Mouse (Mus musculus): ENCODE measurements around the gene Akap8. TPM values are rescaled to one million over a fixed set of nuclear protein-coding genes. Genes with fewer than 3 reads are reported as not detected.

Gene Akap8
- polyA plus RNA-seq (2015; fragmentation: Nextera tagmentation; extraction: Ambion mirVana), result 75.0 and 75.7 TPM in 2 replicates

DNA sequence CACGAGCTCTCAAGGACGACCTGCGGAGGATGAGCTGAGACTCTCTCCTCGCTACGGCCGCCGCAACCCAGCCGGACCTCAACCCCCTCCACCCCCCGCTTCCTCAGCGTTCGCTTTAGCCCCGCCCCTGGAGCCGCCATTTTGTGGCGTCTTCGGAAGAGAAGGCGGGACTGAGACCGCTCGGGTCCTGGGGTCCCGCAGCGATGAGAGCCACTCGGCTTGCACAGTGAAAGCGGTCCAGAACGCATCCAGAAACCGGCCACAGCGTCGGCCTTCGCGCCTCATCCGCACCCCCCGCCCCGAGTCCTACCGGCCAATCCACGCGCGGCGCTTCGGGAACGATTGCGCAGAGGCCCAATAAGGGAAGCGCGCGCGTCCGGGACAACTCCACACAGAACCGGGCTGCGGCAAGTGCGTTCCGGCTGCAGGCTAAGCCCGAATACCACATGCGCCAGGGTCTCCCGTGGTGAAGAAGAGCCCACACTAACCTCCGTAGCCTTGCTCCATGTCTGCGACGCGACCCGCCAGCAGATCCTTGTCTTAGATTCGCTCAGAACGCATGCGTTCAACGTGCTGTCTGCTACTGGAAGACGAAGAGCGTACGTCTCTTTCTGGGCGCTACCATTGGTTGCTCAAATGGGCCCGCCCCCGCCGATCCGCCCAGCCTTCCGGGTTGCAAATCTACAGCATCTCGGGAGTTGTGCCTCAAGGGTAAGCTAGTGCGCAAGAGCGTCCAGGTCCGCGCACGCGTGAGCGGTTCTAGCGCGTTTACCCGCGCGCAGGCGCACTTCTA, at the start of gene Akap8:
Gene Akap8, minus strand, starts transcription at position 642 of the 793 bp plus-strand sequence.
- peak within 1 kb of the TSS; percentile 86 for H3K9ac ChIP-seq (ENCODE audit: low read depth, low read length)
- no peaks in the 10 kb centered on the region for H3K27me3 ChIP-seq (replicated peaks; ENCODE audit: control insufficient read depth, insufficient read depth, low read length)
- H3K36me3 ChIP-seq (ENCODE audit: control insufficient read depth, insufficient read depth, low read length), result peaks cover 11% of the 10 kb centered on the region
- no peaks in the 10 kb centered on the region for H3K9me3 ChIP-seq (ENCODE audit: control insufficient read depth, low read length)
- ATAC-seq, result peak; percentile 98
- peak within 1 kb of the TSS; percentile 78 for H3K4me3 ChIP-seq (ENCODE audit: low read length)
- H3K4me2 ChIP-seq (ENCODE audit: low read depth, low read length), result peak within 1 kb of the TSS; percentile 85
- WGBS, result under 1% methylated on average over 82 of the region's 83 CpGs
- H3K27ac ChIP-seq (ENCODE audit: low read length), result peak within 1 kb of the TSS; percentile 95
- peaks cover 16% of the 10 kb centered on the region for H3K4me1 ChIP-seq (ENCODE audit: control insufficient read depth, insufficient read depth, low read length)

DNA sequence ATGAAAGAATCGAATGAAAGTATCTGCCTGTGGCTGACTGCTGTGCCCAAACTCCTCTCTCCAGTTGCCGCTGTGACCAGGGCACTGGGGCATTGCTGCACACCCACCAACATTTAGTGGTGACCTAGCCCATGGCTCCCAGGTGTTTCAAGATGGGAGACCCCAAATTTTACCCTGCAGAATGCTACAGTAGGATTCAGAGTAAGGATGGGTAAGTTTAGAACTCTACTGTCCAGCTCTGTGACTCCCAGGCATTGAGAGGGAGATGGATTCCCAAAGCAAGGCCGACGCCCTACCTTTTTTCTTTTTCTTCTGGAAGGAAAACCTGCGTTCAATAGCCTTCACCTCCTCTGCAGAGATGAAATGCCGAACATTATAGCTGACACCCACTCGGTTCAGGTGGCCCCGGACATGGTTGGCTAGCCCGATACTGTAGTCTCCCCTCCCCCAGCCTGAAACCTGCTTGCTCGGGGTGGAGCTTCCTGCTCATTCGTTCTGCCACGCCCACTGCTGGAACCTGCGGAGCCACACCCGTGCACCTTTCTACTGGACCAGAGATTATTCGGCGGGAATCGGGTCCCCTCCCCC, 48.0 kb upstream of the Akap8 start:
- peak overlapping the region; percentile 53 for H3K27ac ChIP-seq (ENCODE audit: low read length)
- H3K36me3 ChIP-seq (ENCODE audit: control insufficient read depth, insufficient read depth, low read length), result no peaks in the 10 kb centered on the region
- H3K4me3 ChIP-seq (ENCODE audit: low read length), result peak overlapping the region; percentile 48
- peak overlapping the region; percentile 52 for H3K9ac ChIP-seq (ENCODE audit: low read depth, low read length)
- peaks cover 8% of the 10 kb centered on the region for H3K4me1 ChIP-seq (ENCODE audit: control insufficient read depth, insufficient read depth, low read length)
- H3K9me3 ChIP-seq (ENCODE audit: control insufficient read depth, low read length), result no peaks in the 10 kb centered on the region
- peak overlapping the region; percentile 48 for H3K4me2 ChIP-seq (ENCODE audit: low read depth, low read length)
- WGBS, result 16% methylated on average over 10 of the region's 17 CpGs
- no peaks in the 10 kb centered on the region for H3K27me3 ChIP-seq (replicated peaks; ENCODE audit: control insufficient read depth, insufficient read depth, low read length)
- ATAC-seq, result peak; percentile 73

DNA sequence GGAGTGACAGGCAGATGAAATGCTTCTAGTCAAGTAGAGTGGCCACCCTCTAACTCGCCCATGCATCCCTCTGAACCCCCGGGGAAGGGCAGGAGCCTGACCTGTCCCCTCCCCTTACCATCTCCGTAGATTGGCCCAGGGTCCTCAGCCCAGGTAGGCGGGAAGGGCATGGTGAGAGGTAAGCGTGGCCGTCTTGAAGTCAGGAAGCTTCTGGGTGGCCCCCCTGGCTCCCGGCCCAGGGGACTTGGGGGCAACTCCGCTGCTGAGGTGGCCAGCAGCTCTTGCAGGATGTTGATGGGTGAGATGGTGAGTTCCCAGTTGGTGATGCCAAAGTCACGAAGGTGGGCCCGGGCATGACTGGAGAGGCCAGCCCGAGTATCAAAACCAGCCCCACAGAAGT, 46.7 kb upstream of the Akap8 start:
- no peaks in the 10 kb centered on the region for H3K9me3 ChIP-seq (ENCODE audit: control insufficient read depth, low read length)
- H3K4me1 ChIP-seq (ENCODE audit: control insufficient read depth, insufficient read depth, low read length), result peaks cover 15% of the 10 kb centered on the region
- WGBS, result 88% methylated on average over 11 of the region's 11 CpGs
- ATAC-seq, result no peak
- H3K27ac ChIP-seq (ENCODE audit: low read length), result no peak overlapping the region
- no peaks in the 10 kb centered on the region for H3K36me3 ChIP-seq (ENCODE audit: control insufficient read depth, insufficient read depth, low read length)
- no peak overlapping the region for H3K9ac ChIP-seq (ENCODE audit: low read depth, low read length)
- no peak overlapping the region for H3K4me2 ChIP-seq (ENCODE audit: low read depth, low read length)
- H3K27me3 ChIP-seq (replicated peaks; ENCODE audit: control insufficient read depth, insufficient read depth, low read length), result no peaks in the 10 kb centered on the region
- no peak overlapping the region for H3K4me3 ChIP-seq (ENCODE audit: low read length)

DNA sequence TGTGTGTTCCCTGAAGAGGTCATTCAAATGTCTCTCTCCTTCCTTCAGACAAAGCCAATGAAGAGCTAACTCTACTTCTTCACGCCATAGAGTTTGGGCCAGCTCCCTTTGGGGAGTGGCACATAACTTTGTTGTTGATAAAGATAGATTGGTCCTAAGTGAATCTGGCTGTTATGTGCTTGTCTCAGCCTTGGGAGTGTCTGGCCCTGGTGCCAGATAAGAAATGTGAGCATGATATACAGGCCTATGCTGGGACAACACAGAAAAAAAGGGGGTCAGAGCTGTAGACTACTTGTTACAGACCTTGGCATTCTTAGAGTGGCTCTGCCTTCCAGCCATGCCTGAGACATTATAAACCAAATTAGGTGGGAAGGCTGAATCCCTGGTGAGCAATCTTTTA, 44.3 kb upstream of the Akap8 start:
- H3K9me3 ChIP-seq (ENCODE audit: control insufficient read depth, low read length), result no peaks in the 10 kb centered on the region
- ATAC-seq, result no peak
- H3K27me3 ChIP-seq (replicated peaks; ENCODE audit: control insufficient read depth, insufficient read depth, low read length), result no peaks in the 10 kb centered on the region
- H3K27ac ChIP-seq (ENCODE audit: low read length), result no peak overlapping the region
- 59% methylated on average over 1 of the region's 1 CpGs for WGBS
- H3K36me3 ChIP-seq (ENCODE audit: control insufficient read depth, insufficient read depth, low read length), result peaks cover under 1% of the 10 kb centered on the region; the same call in 1 of the 2 replicates
- peak overlapping the region; percentile 66; the same call in 1 of the 2 replicates for H3K4me2 ChIP-seq (ENCODE audit: low read depth, low read length)
- H3K4me3 ChIP-seq (ENCODE audit: low read length), result no peak overlapping the region
- no peak overlapping the region for H3K9ac ChIP-seq (ENCODE audit: low read depth, low read length)
- H3K4me1 ChIP-seq (ENCODE audit: control insufficient read depth, insufficient read depth, low read length), result peaks cover 18% of the 10 kb centered on the region

DNA sequence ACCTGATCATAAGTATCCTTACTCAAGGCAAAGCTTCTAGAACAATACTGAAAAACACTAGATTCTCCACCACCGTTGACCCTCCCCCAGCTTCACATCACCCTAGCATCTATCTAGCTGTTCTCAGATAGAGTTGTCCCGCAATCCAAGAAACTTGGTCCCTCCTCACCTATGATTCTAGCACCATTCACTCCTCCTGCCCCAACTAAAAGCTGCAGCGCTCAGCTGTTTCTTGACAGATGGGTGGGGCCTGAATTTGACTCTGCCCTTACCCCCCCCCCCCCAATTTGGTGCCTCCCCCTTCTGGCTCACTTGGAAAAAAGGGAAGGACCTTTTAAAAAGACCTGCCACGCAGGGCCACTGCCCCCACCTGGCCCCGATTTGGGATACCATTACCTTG, 43.8 kb upstream of the Akap8 start:
- Histone ChIP-seq H3K4me2 (ENCODE audit: low read depth, low read length) (peak overlapping the region; percentile 66), H3K27me3 (replicated peaks; ENCODE audit: control insufficient read depth, insufficient read depth, low read length) (no peaks in the 10 kb centered on the region), H3K4me3 (ENCODE audit: low read length) (peak overlapping the region; percentile 96), H3K9me3 (ENCODE audit: control insufficient read depth, low read length) (no peaks in the 10 kb centered on the region), H3K27ac (ENCODE audit: low read length) (peak overlapping the region; percentile 68), H3K36me3 (ENCODE audit: control insufficient read depth, insufficient read depth, low read length) (peaks cover 4% of the 10 kb centered on the region; the same call in 1 of the 2 replicates), H3K9ac (ENCODE audit: low read depth, low read length) (peak overlapping the region; percentile 53), H3K4me1 (ENCODE audit: control insufficient read depth, insufficient read depth, low read length) (peaks cover 18% of the 10 kb centered on the region)
- WGBS, result 49% methylated on average over 5 of the region's 5 CpGs
- ATAC-seq, result peak; percentile 10

DNA sequence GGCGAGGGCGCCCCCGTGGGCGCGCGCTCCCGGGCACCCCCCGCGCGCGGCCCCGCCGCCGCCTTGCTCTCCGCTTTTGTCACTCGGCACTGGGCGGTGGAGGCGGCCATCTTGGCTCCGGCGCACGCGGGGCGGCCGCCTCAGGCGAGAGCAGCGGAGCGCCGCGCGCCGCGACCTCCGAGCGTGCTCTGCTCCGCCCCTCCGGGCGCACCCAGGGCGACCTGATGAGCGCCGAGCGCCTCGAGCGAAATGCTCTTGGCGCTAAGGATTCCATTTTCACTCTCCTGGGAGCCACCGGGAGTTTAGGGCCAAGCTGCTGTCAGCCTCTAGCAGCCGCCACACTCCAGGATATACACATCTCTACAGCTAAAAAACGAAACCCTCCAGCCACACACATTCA, 43.3 kb upstream of the Akap8 start:
- H3K4me2 ChIP-seq (ENCODE audit: low read depth, low read length), result peak overlapping the region; percentile 66
- peak overlapping the region; percentile 97 for H3K9ac ChIP-seq (ENCODE audit: low read depth, low read length)
- H3K9me3 ChIP-seq (ENCODE audit: control insufficient read depth, low read length), result no peaks in the 10 kb centered on the region
- under 1% methylated on average over 43 of the region's 47 CpGs for WGBS
- peaks cover 4% of the 10 kb centered on the region; the same call in 1 of the 2 replicates for H3K36me3 ChIP-seq (ENCODE audit: control insufficient read depth, insufficient read depth, low read length)
- H3K27me3 ChIP-seq (replicated peaks; ENCODE audit: control insufficient read depth, insufficient read depth, low read length), result no peaks in the 10 kb centered on the region
- H3K4me1 ChIP-seq (ENCODE audit: control insufficient read depth, insufficient read depth, low read length), result peaks cover 18% of the 10 kb centered on the region
- H3K4me3 ChIP-seq (ENCODE audit: low read length), result peak overlapping the region; percentile 96
- H3K27ac ChIP-seq (ENCODE audit: low read length), result peak overlapping the region; percentile 68
- ATAC-seq, result peak; percentile 91

DNA sequence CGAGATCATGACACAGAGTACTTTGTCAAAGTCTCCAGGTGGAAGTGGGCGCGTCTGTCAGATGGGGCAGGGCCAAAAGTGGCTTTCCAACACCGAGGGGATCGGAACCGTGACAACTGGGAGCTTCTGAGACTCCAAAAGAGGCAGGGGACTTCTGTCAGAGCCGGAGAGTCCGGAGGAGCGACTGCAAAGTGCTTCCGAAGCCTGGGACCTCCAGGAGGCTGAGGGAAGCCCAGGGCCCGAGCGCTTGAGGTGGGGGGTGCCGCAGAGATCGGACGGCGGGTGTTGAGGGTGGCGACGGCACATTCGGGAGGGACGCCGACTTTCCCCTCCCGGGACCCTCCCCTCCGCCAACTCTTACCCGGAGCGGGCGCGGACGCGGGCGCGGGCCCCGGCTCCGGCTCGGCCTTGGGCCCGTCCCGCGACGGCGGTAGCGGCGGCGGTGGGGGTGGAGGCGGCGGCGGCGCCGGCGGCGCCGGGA, 42.8 kb upstream of the Akap8 start:
- Histone ChIP-seq H3K36me3 (ENCODE audit: control insufficient read depth, insufficient read depth, low read length) (peaks cover 6% of the 10 kb centered on the region), H3K27ac (ENCODE audit: low read length) (peak overlapping the region; percentile 58), H3K4me3 (ENCODE audit: low read length) (peak overlapping the region; percentile 96), H3K9me3 (ENCODE audit: control insufficient read depth, low read length) (no peaks in the 10 kb centered on the region), H3K4me1 (ENCODE audit: control insufficient read depth, insufficient read depth, low read length) (peaks cover 18% of the 10 kb centered on the region), H3K9ac (ENCODE audit: low read depth, low read length) (peak overlapping the region; percentile 97), H3K27me3 (replicated peaks; ENCODE audit: control insufficient read depth, insufficient read depth, low read length) (no peaks in the 10 kb centered on the region), H3K4me2 (ENCODE audit: low read depth, low read length) (peak overlapping the region; percentile 85)
- ATAC-seq, result peak; percentile 57
- WGBS, result 0% methylated on average over 17 of the region's 50 CpGs

DNA sequence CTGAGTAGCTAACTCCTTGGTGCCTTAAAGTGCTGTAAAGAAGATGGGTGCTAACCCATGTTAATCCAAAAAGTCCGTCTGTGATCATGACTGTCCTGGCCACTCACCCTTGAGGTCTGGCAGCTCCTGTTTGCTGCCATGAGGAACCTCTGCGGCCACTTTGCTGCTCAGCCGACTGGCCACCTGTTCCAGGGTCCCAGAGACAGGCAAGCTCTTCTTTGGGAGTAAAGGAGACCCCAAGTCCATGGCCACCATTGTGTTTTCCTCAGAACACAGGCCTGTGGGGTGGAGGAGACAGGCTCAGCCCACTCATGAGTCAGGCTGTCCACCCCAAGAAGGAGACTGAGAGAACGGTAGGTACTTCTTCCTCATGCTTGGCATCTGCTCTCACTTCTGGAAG, 41.6 kb upstream of the Akap8 start:
- ATAC-seq, result no peak
- Histone ChIP-seq H3K4me2 (ENCODE audit: low read depth, low read length) (peak overlapping the region; percentile 85), H3K9me3 (ENCODE audit: control insufficient read depth, low read length) (no peaks in the 10 kb centered on the region), H3K4me3 (ENCODE audit: low read length) (no peak overlapping the region), H3K27ac (ENCODE audit: low read length) (no peak overlapping the region), H3K4me1 (ENCODE audit: control insufficient read depth, insufficient read depth, low read length) (peaks cover 18% of the 10 kb centered on the region), H3K9ac (ENCODE audit: low read depth, low read length) (no peak overlapping the region), H3K27me3 (replicated peaks; ENCODE audit: control insufficient read depth, insufficient read depth, low read length) (no peaks in the 10 kb centered on the region), H3K36me3 (ENCODE audit: control insufficient read depth, insufficient read depth, low read length) (peaks cover 13% of the 10 kb centered on the region)
- WGBS, result 77% methylated on average over 4 of the region's 4 CpGs

DNA sequence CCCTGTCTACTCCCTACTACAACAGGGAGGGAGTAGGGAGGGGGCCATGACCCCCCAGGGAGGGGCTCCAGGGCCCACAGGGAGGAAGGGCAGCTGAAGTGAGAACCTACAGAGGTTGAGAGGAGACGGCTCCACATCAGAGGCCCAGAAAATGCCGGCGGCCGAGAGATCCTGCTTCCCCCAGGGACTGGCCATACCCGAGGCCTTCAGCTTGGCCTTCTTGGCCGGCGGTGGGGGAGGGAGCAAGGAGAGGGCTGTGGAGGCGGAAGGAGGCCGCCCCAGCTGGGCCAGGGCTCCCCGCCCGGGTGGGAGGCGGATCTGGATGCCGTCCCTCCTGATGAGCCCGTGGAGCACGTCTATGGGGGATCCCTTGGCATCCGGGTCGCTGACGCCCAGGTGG, 38.9 kb upstream of the Akap8 start:
- Histone ChIP-seq H3K9ac (ENCODE audit: low read depth, low read length) (no peak overlapping the region), H3K36me3 (ENCODE audit: control insufficient read depth, insufficient read depth, low read length) (peaks cover 29% of the 10 kb centered on the region), H3K4me1 (ENCODE audit: control insufficient read depth, insufficient read depth, low read length) (peaks cover 14% of the 10 kb centered on the region), H3K27me3 (replicated peaks; ENCODE audit: control insufficient read depth, insufficient read depth, low read length) (no peaks in the 10 kb centered on the region), H3K4me3 (ENCODE audit: low read length) (no peak overlapping the region), H3K4me2 (ENCODE audit: low read depth, low read length) (no peak overlapping the region), H3K9me3 (ENCODE audit: control insufficient read depth, low read length) (no peaks in the 10 kb centered on the region), H3K27ac (ENCODE audit: low read length) (no peak overlapping the region)
- WGBS, result 81% methylated on average over 16 of the region's 18 CpGs
- no peak for ATAC-seq
